Mouse (Mus musculus): ENCODE measurements at regions not wholly inside any gene's neighbourhood (a gene's known extent, or its start where the extent isn't known, plus 50 kb on each side); places are given as distances from the start of the nearest gene placed in this dataset.
"Not testable (repeated sequence)": the region's sequence is repeated elsewhere in the genome, so short reads cannot be mapped to it uniquely, and the experiment has no call there.

DNA sequence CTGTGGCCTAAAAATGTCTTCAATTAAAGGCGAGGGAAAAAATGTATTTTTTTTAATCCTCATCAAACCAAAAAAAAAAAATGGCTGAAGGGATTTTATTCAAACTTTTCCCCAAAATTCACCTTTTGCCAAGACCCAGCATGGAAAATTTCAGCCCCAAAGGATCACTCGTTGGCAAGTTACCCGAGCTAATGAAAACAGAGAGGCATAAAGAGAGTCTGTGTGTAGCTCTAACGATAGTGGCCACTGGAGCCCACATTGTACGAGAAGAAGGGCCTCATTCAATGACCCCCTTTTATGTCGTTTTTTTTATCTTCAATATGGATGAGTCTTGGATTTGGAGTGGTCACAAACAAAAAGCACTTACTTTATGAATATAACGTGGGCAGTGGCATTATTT lies 116.1 kb upstream of the Klf4 start:
- no peak for TF ChIP-seq FLI1 (IDR thresholded peaks at IDR 0.05; ENCODE audit: low read length)
- TF ChIP-seq GATA1 (IDR thresholded peaks at IDR 0.05; ENCODE audit: borderline replicate concordance, low read length) = no peak
- Histone ChIP-seq H3K9me3 (no peaks in the 10 kb centered on the region), H3K4me3 (replicated peaks) (no peak overlapping the region), H3K4me1 (peaks cover 8% of the 10 kb centered on the region), H3K27me3 (replicated peaks) (peaks cover 47% of the 10 kb centered on the region), H3K36me3 (replicated peaks; ENCODE audit: low read length) (no peaks in the 10 kb centered on the region)

DNA sequence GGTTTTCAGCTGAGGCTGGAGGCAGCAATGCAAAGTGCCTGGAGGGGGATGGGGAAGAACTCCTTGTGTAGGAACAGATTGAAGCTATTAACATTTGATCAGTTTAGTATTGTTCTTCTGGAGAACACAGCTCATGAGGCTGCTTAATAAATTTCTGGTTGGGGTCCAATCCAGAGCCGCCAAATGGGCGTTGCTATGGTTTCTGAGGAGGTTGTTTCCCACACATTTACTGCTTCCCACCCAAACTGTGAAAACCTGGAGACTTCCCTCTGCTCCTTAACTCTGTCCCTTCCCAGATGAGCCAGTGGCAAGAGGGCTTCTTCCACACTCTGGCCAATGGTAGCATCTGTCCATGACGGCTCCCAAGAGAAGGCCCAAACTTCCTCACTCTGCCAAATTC lies 113.2 kb upstream of the Klf4 start:
- H3K9me3 ChIP-seq = 0 out of 2 replicates have a peak, but pooled peaks cover 4% of the 10 kb centered on the region

DNA sequence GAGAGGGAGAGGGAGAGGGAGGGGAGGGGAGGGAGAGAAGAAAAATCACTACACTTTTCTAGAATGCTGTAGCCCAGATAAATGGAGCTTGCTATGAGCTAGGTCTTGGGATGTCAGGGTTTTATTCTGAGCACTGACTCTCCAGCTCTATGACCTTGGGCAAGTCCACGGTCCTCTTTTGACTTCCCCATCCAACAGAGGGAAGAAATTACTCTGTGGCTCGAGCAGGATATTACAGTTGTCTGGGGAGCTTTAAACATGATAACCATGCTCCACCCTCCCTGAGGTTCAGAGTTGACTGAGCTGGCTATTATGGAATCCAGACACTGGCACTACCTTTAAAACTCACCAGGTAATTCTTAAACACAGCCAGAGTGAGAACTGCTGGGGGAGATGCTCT lies 112.6 kb upstream of the Klf4 start:
- Histone ChIP-seq H3K27me3 (replicated peaks) (peaks cover 16% of the 10 kb centered on the region), H3K9me3 (0 out of 2 replicates have a peak, but pooled peaks cover 4% of the 10 kb centered on the region), H3K36me3 (replicated peaks; ENCODE audit: low read length) (no peaks in the 10 kb centered on the region), H3K4me1 (no peaks in the 10 kb centered on the region; the same call in 1 of the 2 replicates), H3K4me3 (replicated peaks) (no peak overlapping the region)
- no peak for TF ChIP-seq FLI1 (IDR thresholded peaks at IDR 0.05; ENCODE audit: low read length)
- no peak for TF ChIP-seq GATA1 (IDR thresholded peaks at IDR 0.05; ENCODE audit: borderline replicate concordance, low read length)

More for the DNA sequence above, 113.2 kb upstream of the Klf4 start:
- Histone ChIP-seq H3K4me3 (replicated peaks) (no peak overlapping the region), H3K36me3 (replicated peaks; ENCODE audit: low read length) (no peaks in the 10 kb centered on the region), H3K4me1 (no peaks in the 10 kb centered on the region; the same call in 1 of the 2 replicates), H3K27me3 (replicated peaks) (peaks cover 20% of the 10 kb centered on the region)
- TF ChIP-seq GATA1 (IDR thresholded peaks at IDR 0.05; ENCODE audit: borderline replicate concordance, low read length) = no peak
- TF ChIP-seq FLI1 (IDR thresholded peaks at IDR 0.05; ENCODE audit: low read length) = no peak

DNA sequence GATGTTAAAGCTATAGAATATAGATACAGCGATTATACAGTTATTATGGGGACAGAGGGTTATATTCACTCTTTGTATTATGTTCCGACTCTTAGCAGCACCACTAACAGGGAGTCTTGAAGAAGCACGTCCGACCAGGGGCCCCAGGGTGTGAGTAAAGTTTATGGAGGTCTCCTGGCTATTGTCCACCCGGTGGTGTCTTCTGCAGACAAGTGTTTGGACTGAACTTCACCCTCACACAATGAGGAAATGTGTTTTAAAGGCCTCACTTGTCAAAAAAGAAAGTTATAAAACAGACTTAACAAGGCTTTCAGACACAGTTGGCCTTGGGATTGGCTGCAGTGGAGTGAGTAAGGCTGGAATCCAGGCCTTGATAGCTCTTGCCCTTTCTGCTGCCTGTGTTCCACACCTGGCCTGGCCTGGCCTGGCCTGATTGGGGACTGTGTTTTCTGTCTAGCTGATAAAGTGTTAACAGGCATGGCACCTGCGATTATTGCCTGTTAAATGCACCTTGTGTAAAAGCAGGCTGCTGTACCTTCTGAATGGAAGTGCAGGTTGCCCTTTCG lies 102.8 kb upstream of the Klf4 start:
- H3K4me3 ChIP-seq (replicated peaks) = no peak overlapping the region
- H3K9me3 ChIP-seq = peaks cover 3% of the 10 kb centered on the region; the same call in 1 of the 2 replicates
- peaks cover 3% of the 10 kb centered on the region for H3K27me3 ChIP-seq (replicated peaks)
- H3K36me3 ChIP-seq (replicated peaks; ENCODE audit: low read length) = no peaks in the 10 kb centered on the region
- peaks cover 17% of the 10 kb centered on the region for H3K4me1 ChIP-seq
- TF ChIP-seq FLI1 (IDR thresholded peaks at IDR 0.05; ENCODE audit: low read length) (no peak), GATA1 (IDR thresholded peaks at IDR 0.05; ENCODE audit: borderline replicate concordance, low read length) (no peak)

DNA sequence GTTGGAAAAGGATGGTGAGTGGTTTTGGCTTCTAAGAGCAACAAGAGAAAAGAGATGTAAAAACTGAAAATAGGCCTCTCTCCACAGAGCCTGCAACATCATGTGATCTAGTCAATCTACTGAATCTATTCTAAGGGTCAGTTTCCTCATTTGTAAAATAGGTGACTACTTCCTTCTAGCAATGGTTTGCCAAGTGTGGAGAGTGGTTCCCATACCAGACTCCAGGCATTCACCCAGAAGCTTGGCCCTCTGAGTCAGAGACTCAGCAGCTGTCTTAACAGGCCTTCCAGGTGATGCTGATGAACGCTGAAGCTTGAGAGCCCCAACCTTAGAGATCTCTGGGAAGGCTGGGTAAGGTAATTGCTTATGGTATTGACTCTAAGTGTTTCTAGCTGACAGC lies 98.9 kb upstream of the Klf4 start:
- TF ChIP-seq FLI1 (IDR thresholded peaks at IDR 0.05; ENCODE audit: low read length) (no peak), GATA1 (IDR thresholded peaks at IDR 0.05; ENCODE audit: borderline replicate concordance, low read length) (no peak)
- peaks cover 3% of the 10 kb centered on the region for H3K27me3 ChIP-seq (replicated peaks)

DNA sequence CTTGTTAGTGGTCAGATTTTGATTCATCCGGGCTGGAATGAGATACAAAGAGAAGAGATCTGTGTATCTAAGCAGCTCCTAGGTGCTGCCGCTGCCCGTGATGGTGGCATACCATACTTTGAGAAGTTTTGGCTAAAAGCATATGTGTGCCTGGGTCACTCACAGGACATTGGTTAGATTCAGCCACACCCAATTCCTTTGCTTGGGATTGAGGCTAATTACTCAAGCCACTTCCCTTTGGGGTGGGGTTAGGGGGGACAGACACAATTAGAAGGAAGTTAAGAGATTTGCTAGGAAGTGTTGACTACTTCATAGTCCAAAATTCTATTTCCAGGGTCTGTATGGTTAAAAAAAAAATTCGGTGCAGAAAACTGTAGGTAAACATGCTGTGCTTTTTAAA lies 97.9 kb upstream of the Klf4 start:
- H3K36me3 ChIP-seq (replicated peaks; ENCODE audit: low read length); H3K9me3 ChIP-seq; H3K27me3 ChIP-seq (replicated peaks); H3K4me3 ChIP-seq (replicated peaks); H3K4me1 ChIP-seq: not testable (repeated sequence)

More for the DNA sequence above, 98.9 kb upstream of the Klf4 start:
- Histone ChIP-seq H3K4me3 (replicated peaks) (no peak overlapping the region), H3K4me1 (peaks cover 5% of the 10 kb centered on the region; the same call in 1 of the 2 replicates), H3K9me3 (peaks cover 3% of the 10 kb centered on the region; the same call in 1 of the 2 replicates), H3K36me3 (replicated peaks; ENCODE audit: low read length) (no peaks in the 10 kb centered on the region)

DNA sequence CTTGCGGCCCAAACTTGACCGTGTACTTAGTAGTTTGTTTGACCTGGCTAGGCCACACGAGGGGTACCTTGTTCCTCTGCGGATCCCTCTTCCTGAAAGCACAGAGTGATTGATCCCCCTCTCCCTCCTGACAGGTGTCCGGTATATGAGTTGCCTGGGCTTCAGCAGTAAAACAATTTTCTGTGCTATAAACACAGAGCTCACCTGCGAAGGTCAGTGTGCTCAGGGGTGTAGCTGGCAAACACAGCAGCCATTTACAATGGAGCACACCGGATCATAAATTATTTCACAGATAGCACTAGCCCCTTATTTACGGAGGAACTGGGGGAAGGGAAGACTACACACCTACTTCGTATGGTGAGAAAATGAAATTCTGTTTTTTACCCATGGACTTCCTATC lies 92.5 kb upstream of the Klf4 start:
- Histone ChIP-seq H3K27me3 (replicated peaks) (no peaks in the 10 kb centered on the region), H3K9me3 (no peaks in the 10 kb centered on the region; the same call in none of the 2 replicates), H3K4me3 (replicated peaks) (no peak overlapping the region), H3K36me3 (replicated peaks; ENCODE audit: low read length) (no peaks in the 10 kb centered on the region), H3K4me1 (no peaks in the 10 kb centered on the region)
- TF ChIP-seq FLI1 (IDR thresholded peaks at IDR 0.05; ENCODE audit: low read length) = no peak
- TF ChIP-seq GATA1 (IDR thresholded peaks at IDR 0.05; ENCODE audit: borderline replicate concordance, low read length) = no peak

DNA sequence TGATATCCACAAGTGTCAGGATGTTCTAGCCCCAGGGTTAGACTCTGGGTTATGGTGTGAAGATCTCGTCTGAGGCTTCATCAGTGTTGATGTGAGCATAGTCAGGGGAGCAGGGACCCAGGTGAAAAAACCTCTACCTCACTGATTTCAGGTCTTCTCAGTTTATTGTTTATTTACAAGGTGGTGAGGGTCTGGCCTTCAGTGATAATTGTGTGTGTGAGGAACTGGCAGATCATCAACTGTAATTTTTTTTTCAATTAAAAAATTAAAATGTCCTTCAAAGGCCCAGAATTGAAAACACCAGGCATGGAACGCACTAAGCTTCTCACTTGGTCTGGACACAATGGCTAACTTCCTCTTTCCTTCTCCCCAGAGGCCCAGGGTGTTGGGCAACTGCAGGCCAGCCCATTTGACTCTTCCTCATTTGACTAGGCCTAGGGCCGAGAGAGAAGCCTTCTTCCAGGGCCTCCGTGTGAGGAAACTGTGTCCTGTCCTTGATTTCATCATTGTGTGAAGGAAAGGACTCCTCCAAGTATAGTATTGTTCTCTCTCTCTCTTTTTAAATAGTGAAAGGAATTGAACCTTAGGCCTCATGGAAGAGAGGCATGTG lies 91.0 kb upstream of the Klf4 start:
- Histone ChIP-seq H3K4me3 (replicated peaks) (no peak overlapping the region), H3K36me3 (replicated peaks; ENCODE audit: low read length) (no peaks in the 10 kb centered on the region), H3K9me3 (peaks cover 3% of the 10 kb centered on the region), H3K4me1 (no peaks in the 10 kb centered on the region), H3K27me3 (replicated peaks) (no peaks in the 10 kb centered on the region)
- TF ChIP-seq FLI1 (IDR thresholded peaks at IDR 0.05; ENCODE audit: low read length) = no peak
- TF ChIP-seq GATA1 (IDR thresholded peaks at IDR 0.05; ENCODE audit: borderline replicate concordance, low read length) = no peak

DNA sequence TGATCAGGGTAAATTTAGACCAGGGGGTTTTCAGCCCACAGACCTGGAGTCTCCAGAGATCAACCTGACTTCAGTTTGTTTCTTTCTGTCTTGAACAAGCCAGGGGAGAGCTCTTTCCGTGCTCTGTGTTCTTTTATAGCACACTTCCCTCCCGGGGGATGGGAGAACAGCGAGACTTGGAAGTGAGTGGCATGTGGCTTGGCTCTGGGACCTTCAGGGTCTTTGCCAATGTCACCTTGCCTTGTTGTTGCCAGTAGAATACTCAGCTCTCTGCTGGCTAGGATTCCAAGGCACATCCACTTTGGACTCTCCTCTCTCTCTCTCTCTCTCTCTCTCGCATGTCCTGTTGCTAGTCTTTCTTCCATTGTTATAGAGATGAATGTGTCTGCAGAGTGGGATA lies 90.4 kb upstream of the Klf4 start:
- TF ChIP-seq GATA1 (IDR thresholded peaks at IDR 0.05; ENCODE audit: borderline replicate concordance, low read length) (no peak), FLI1 (IDR thresholded peaks at IDR 0.05; ENCODE audit: low read length) (no peak)
- H3K9me3 ChIP-seq = peaks cover 3% of the 10 kb centered on the region
- no peaks in the 10 kb centered on the region for H3K36me3 ChIP-seq (replicated peaks; ENCODE audit: low read length)
- H3K4me1 ChIP-seq = no peaks in the 10 kb centered on the region
- H3K4me3 ChIP-seq (replicated peaks) = no peak overlapping the region
- H3K27me3 ChIP-seq (replicated peaks) = no peaks in the 10 kb centered on the region

DNA sequence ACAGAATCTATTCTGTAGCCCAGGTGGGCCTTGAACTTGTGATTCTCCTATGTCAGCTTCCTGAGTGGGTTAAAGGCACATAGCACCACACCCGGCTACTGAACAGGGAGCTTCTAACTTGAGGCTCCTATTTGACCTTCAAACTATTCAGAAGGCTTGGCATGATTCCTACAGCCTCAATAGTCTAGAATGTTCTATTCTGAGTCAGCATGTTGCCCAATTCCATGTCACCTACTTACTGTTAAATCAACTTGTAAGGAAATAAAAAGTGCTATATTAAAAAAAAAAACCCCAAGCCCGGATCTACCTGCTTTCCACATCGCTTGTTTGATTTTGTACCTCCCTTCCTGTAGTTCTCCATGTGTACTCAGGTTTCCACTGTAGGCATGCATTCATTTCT lies 87.6 kb upstream of the Klf4 start:
- Histone ChIP-seq H3K36me3 (replicated peaks; ENCODE audit: low read length) (no peaks in the 10 kb centered on the region), H3K4me1 (no peaks in the 10 kb centered on the region), H3K9me3 (peaks cover 3% of the 10 kb centered on the region), H3K4me3 (replicated peaks) (no peak overlapping the region), H3K27me3 (replicated peaks) (no peaks in the 10 kb centered on the region)
- no peak for TF ChIP-seq GATA1 (IDR thresholded peaks at IDR 0.05; ENCODE audit: borderline replicate concordance, low read length)
- TF ChIP-seq FLI1 (IDR thresholded peaks at IDR 0.05; ENCODE audit: low read length) = no peak
